Mouse (Mus musculus) C2C12 (cell line): Measurements from ENCODE around the gene Slc16a10.

Experiments
- CEBPB ChIP-seq: IDR thresholded peaks from one replicate; pipeline ENCODE4 v1.6.1; 2011; ENCODE audit warnings: low read depth, mild to moderate bottlenecking, control low read depth, moderate library complexity
- CTCF ChIP-seq: IDR thresholded peaks from one replicate; pipeline ENCODE4 v1.5.1; 2011; ENCODE audit not compliant: control insufficient read depth, insufficient read depth, insufficient read length
- MAX ChIP-seq: IDR thresholded peaks from one replicate; pipeline ENCODE4 v1.6.1; 2011; ENCODE audit warnings: mild to moderate bottlenecking, control low read depth
- MYOG ChIP-seq: IDR thresholded peaks from one replicate; pipeline ENCODE4 v1.6.1; 2011; ENCODE audit not compliant: control insufficient read depth, insufficient read length; ENCODE audit errors: extremely low read depth
- USF1 ChIP-seq: IDR thresholded peaks from one replicate; pipeline ENCODE4 v1.6.1; 2011; ENCODE audit warnings: low read depth, mild to moderate bottlenecking, control low read depth, moderate library complexity

DNA sequence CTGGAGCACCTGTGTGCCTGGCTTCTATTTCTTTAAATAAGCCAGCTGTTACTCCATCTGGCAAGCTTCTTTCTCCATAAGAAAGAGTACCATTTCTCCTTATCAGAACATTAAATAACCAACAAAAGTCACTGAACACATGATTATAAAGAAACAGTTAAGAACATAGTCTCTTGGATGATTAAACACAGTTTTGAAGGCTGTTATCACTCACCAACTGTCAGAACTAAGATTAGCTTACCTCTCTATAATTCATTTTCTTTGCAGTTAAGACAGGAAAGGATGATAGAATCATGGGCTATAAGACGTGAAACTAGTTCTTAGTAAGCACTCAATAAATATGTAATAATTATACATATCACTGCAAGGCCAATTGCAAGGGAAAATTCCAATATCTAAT is 36.9 kb downstream of the Slc16a10 start:
- no peak for TF ChIP-seq MAX
- no peak for TF ChIP-seq CTCF
- no peak for TF ChIP-seq USF1
- TF ChIP-seq MYOG, result no peak
- TF ChIP-seq CEBPB, result no peak
